Mouse (Mus musculus): ENCODE measurements around the gene Ccdc162. TPM values are rescaled to one million over a fixed set of nuclear protein-coding genes. Genes with fewer than 3 reads are reported as not detected.

The Ccdc162 gene
- total RNA-seq, 2 experiments from 2014 or later: 0.36 to 1.7 TPM

- no peak for DNase-seq (ENCODE audit: low spot score in 2 of 2)
Observed at GRCm38 (mm10) chr10:41638776-41639175, 77.7 kb downstream of the Ccdc162 start.

GRCm38 (mm10) chr10:41635276-41636033 is 81.0 kb downstream of the Ccdc162 start:
- no peak for DNase-seq (ENCODE audit: low spot score in 2 of 2)

GRCm38 (mm10) chr10:41633801-41634200 is 82.6 kb downstream of the Ccdc162 start:
- no peak for DNase-seq (ENCODE audit: low spot score in 2 of 2)

GRCm38 (mm10) chr10:41632062-41632461 is 84.4 kb downstream of the Ccdc162 start:
- no peak for DNase-seq (ENCODE audit: low spot score in 2 of 2)

- DNase-seq (ENCODE audit: low spot score in 2 of 2): no peak
Observed at GRCm38 (mm10) chr10:41626996-41627395, 89.4 kb downstream of the Ccdc162 start.

- no peak for DNase-seq (ENCODE audit: low spot score in 2 of 2)
Observed at GRCm38 (mm10) chr10:41619988-41620387, 96.4 kb downstream of the Ccdc162 start.

- no peak for DNase-seq (ENCODE audit: low spot score in 2 of 2)
Observed at GRCm38 (mm10) chr10:41615487-41615886, 100.9 kb downstream of the Ccdc162 start.

- DNase-seq (ENCODE audit: low spot score in 2 of 2): no peak
Observed at GRCm38 (mm10) chr10:41611941-41612340, 104.5 kb downstream of the Ccdc162 start.

GRCm38 (mm10) chr10:41609475-41609874 is 107.0 kb downstream of the Ccdc162 start:
- DNase-seq (ENCODE audit: low spot score in 2 of 2): no peak

- DNase-seq (ENCODE audit: low spot score in 2 of 2): no peak
Observed at GRCm38 (mm10) chr10:41608485-41608884, 107.9 kb downstream of the Ccdc162 start.

GRCm38 (mm10) chr10:41602667-41603066 is 113.8 kb downstream of the Ccdc162 start:
- DNase-seq (ENCODE audit: low spot score in 2 of 2): no peak

- no peak for DNase-seq (ENCODE audit: low spot score in 2 of 2)
Observed at GRCm38 (mm10) chr10:41601898-41602545, 114.4 kb downstream of the Ccdc162 start.

- DNase-seq (ENCODE audit: low spot score in 2 of 2): no peak
Observed at GRCm38 (mm10) chr10:41601302-41601701, 115.1 kb downstream of the Ccdc162 start.

GRCm38 (mm10) chr10:41599051-41599450 is 117.4 kb downstream of the Ccdc162 start:
- DNase-seq (ENCODE audit: low spot score in 2 of 2): no peak

- DNase-seq (ENCODE audit: low spot score in 2 of 2): no peak
Observed at GRCm38 (mm10) chr10:41598221-41598620, 118.2 kb downstream of the Ccdc162 start.

- no peak for DNase-seq (ENCODE audit: low spot score in 2 of 2)
Observed at GRCm38 (mm10) chr10:41595550-41595949, 120.9 kb downstream of the Ccdc162 start.

- no peak for DNase-seq (ENCODE audit: low spot score in 2 of 2)
Observed at GRCm38 (mm10) chr10:41594957-41595356, 121.5 kb downstream of the Ccdc162 start.

- DNase-seq (ENCODE audit: low spot score in 2 of 2): no peak
Observed at GRCm38 (mm10) chr10:41594433-41594832, 122.0 kb downstream of the Ccdc162 start.

GRCm38 (mm10) chr10:41588616-41589015 is 127.8 kb downstream of the Ccdc162 start:
- no peak for DNase-seq (ENCODE audit: low spot score in 2 of 2)

GRCm38 (mm10) chr10:41586947-41587852 is 129.2 kb downstream of the Ccdc162 start:
- DNase-seq (ENCODE audit: low spot score in 2 of 2): no peak

- DNase-seq (ENCODE audit: low spot score in 2 of 2): no peak
Observed at GRCm38 (mm10) chr10:41583383-41583782, 133.1 kb downstream of the Ccdc162 start.
